Mouse (Mus musculus) 3134 (cell line): ENCODE results near the gene Pqlc2.

Experiments
- DNase-seq: peaks from one replicate; pipeline ENCODE4 v3.0.0-alpha.2; 2011; ENCODE audit warnings: low spot score; ENCODE audit not compliant: insufficient read length; ENCODE audit errors: extremely low read depth

The Pqlc2 gene

DNA sequence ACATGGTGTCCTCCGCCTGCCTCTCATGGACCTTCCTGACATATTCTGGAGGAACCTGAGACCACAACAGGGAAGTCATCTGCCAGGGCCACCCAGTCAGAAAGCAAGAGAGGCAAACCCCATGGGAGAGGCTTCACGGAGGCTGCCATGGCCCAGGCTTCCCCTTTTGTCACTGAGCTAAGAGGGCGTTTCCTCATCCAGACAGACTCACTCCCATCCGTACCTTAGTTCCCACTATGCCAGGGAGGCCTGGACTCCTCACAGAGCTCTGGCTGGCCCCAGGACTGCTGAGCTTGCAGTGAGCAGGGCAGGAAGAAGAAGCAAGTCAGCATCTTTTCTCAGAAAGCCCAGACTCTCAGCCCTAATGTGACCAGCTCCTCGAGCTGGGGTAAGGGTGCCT is 2.6 kb downstream of the Pqlc2 start:
- DNase-seq: no peak

DNA sequence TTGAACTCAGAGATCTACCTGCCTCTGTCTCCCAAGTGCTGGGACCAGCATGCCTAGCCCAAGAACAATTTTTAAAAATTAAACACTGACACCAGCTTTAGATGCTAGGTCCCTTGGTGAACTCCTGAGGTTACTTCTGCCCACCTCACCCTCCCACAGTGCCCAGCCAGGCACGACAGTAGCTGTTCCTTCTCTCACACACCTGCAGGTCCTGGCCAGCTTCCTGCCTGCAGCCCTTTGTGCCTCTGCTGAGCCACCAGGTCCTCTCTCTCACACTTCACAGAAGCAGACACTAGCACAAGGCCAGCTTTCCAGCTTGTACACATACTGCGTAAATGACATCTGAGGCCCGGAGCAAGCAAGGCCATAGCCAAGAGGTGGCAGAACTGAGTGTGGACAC is 5.0 kb downstream of the Pqlc2 start:
- no peak for DNase-seq

DNA sequence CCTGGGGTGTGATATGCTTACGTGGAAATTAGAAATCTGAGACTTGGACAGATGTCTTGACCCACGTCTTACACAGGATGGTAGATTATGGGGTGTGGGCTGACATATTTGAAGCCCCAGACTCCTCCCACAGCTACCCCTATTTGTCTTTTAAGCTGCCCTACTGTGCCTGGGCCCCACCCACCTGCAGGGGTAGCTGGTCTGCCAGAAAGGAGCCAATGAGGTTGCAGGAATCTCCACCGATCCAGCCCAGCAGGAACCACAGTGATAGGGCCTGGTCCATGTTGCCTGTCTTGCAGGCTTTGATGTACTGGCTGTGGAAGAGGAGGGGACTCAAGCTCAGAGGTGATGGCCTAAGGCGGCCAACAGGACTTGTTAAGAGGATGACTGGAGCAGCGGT is 8.3 kb downstream of the Pqlc2 start:
- DNase-seq: no peak

- DNase-seq: no peak
These were observed 8.7 kb downstream of the Pqlc2 start for GRCm38 (mm10) chr4:139301780-139302179.

DNA sequence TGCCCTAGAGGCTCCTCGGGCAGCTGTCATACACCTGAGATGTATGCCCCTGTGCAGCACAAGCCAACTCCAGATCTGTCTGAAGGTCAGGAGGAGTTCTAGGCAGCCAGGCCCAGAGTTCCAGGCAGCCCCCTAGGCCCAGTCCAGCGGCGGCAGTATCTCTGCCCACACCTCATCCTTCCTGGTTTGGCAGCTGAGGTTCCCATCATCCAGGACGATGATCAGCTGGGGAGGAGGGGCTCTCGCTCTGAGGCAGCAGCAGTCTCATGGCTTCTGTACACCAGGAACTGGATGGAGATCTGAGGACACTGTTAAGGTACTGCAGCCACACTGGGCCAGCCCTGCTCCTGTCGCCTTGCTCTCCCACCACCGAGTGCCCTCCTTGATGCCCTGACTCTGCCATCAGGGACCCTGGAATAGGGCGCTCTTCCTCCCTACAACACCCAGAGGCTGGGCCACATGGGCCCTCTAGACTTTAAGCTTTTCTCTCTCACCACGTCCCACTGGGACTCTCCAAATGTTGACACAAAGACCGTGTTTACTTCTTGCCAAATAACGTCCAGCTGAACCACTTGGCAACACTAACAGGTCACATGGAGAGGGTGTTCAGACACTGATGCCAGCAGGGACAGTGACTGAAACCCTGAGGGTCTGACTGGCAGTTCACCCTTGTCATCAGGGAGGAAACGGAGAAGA is 11.7 kb downstream of the Pqlc2 start:
- DNase-seq: peak; percentile 45

- DNase-seq: no peak
These were observed 12.9 kb downstream of the Pqlc2 start for GRCm38 (mm10) chr4:139297566-139297965.

DNA sequence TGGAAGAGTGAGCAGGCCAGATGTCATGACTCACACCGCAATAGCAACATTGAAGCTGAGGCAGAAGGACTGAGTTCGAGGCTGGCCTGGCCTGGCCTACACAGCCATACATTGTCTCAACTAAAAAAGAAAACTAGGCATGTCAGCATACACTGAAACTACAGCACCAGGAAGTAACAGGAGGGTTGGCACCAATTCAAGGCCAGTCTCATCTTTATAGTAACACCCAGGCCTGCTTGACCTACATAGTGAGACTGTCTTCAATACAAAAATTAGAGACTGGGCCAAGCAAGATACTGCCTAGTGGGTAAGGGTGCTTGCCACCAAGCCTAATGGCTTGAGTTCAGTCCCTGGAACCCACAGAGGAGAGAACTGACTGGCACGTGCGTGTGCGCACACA is 18.5 kb downstream of the Pqlc2 start:
- DNase-seq: no peak

GRCm38 (mm10) chr4:139291099-139291498 is 19.4 kb downstream of the Pqlc2 start:
- DNase-seq: no peak

DNA sequence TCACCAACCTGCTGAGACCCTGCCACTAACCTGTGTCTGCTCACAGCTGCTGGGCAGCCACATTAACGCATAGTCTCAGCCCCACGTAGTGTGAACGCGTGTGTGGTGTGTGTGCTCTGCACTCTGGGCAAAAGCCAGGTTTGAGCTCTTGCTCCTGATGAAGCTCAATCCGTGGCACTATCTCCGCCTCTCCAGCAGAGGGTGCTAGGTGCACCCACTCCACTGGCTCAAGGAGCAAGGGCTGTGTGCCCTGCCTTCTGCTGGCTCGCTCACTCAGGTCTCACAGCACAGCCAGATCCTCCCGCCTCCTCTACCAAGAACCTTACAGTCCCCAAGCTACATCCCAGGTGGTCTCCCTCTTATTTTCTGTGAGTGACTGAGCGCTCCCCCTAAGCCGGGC is 21.5 kb downstream of the Pqlc2 start:
- no peak for DNase-seq

- peak; percentile 69 for DNase-seq
These were observed 23.2 kb downstream of the Pqlc2 start for GRCm38 (mm10) chr4:139287122-139287863.

DNA sequence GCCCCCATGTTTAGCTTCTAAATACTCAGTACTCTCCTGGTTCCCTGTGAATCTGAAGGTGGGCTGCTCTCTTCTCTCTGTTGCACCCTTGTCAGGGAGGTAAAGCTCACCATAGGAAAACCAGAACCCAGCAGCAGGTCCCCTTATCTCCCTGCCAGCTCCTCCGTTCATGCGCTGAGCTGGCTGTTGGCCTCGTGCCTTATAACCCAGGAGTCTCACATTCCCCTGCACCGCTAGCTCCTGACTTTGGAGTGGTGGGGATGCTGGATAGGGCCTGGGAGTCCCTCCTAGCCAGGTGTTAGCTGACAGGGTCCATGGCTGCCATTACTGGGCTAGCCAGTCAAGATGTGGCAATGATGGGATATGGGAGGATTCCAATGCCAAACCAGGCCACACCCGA is 24.3 kb downstream of the Pqlc2 start:
- DNase-seq: no peak

GRCm38 (mm10) chr4:139284877-139285276 is 25.6 kb downstream of the Pqlc2 start:
- no peak for DNase-seq

DNA sequence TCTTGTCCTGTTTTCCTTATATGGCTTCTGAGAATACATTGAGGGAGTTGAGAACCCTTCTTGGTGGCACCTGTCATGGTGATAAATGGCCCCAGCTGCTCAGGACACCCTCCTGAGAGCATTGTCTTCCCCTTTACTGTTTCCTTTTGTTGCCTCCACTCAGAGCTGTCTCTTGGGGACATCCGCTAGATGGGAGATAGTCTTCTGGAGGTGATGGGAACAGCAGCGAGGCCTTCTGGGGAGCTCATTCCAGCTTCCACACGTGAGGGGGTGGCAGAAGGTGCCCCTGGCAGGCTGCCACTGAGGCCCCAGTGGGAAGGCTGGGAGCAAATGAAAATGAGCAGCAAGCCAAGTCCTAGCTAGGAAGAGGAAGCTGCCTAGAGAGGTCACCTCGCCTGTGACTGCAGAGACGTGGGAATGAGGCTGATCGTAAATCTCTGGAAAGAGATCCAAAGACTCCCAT is 27.5 kb downstream of the Pqlc2 start:
- no peak for DNase-seq

DNA sequence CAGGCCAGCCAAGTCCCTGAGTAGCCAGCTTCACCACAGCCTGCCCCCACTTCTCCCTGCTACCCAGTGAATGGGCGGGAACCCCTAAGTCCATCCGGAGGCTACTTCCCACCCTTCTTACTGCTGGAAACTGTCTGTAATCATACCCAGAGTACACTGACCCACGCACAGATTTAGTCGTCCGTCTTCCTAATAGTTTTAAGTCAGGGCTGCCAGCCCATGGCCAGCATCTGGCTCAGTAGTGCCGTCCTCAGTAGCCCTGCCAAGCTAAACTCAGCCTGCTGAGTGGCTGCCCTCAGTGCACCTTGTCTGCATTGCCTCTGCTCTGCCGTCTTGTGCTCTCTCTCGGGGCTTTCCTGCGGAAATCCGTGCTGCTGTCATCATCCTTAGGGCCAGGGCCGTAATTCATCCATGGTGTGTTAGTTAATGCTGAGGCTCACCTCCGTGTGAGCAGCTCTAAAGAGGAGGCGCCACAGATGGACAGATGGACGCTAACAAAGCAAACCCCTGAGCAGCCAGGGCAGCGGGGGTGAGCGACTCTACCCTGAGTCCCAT is 28.6 kb downstream of the Pqlc2 start:
- DNase-seq: no peak

GRCm38 (mm10) chr4:139280530-139280929 is 30.0 kb downstream of the Pqlc2 start:
- no peak for DNase-seq

DNA sequence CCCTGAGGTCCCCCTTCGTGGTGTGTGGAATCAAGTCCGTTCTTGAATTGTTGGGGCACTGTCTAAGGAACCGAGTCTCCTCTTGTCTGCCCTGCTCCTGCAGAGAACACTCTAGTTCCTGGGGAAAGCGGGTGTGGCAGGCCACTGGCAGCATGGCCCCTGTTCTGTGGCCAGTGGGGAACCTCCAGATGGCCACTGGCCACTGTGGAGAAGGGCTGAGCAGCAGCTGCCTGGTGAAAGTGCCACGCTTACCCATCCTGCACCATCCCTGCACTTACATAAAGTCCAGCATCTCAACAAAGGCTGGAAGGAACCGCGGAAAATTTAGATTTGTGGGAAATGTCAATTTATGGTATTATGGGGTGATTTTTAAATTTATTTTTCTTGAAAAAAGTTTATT is 34.1 kb downstream of the Pqlc2 start:
- DNase-seq: no peak

DNA sequence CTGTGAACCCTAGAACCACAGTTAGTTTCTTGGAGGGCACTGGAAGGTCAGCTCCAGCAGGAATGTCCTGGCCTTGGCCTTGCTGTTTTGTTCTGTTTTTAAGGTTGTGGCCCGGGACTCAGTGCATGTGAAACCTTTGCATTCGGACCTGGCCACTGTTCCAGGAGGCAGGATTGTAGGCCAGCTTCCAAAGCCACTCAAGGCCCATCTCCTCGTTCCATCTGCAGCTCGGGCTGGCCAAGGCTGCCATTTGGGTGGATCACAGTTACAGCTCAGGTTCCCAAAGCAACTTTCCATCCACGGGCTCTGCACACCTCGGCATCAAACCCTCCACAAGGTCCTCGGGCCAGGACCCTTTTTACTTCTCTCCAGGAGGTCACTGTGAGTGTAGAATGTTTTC is 35.9 kb downstream of the Pqlc2 start:
- DNase-seq: no peak

DNA sequence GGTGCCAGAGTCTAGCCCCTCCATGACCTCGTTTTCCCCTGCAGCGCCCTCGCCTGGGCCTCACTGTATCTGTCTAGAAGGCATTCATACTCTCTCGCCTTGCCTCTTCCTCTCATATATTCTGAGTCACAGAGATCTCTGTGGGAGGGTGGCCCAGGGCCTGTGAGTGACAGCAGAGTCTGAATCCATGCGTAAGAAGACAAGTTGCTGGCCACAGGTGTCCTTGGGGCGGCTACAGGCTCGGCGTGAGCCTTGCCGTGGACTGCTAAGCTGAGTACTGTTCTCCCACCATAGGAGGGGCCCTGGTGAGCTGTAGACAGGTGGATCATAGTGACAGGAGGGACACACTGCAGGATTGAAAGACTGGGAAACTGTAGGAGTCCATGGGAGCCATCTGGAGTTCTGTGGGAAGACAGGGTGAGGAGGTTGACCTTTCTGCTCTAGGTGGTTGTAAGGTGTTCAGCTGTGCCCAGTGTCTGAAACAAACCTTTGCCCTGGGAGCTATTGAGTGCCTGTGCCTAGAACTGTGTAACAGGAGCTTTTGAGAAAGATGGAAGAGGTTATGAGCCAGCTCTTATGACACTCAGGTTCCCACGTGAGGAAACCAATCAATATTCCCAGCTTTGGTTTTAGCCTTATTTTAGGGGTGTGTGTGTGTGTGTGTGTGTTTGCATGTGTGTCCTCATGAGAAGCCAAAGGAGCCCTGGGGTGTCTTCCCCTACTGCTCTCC is 37.4 kb downstream of the Pqlc2 start:
- no peak for DNase-seq

- DNase-seq: no peak
These were observed 38.9 kb downstream of the Pqlc2 start for GRCm38 (mm10) chr4:139271562-139271961.

DNA sequence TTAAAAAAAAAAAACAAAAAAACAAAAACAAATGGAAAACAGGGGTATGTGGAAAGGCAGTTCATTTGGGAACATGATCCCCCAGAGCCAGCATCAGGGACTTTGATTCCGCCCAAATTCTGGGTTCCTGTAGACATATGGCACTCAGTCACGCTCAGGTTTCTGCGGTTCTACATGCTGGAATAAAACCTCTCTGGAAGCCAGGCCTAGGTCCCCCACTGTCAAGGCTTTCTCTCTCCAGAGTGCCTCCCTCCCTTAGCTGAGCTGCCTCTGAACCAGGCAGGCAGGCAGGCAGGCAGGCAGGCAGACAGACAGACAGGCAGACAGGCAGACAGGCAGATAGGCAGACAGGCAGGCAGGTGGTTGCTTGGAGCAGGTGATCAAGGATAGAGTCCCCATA is 40.3 kb downstream of the Pqlc2 start:
- no peak for DNase-seq

DNA sequence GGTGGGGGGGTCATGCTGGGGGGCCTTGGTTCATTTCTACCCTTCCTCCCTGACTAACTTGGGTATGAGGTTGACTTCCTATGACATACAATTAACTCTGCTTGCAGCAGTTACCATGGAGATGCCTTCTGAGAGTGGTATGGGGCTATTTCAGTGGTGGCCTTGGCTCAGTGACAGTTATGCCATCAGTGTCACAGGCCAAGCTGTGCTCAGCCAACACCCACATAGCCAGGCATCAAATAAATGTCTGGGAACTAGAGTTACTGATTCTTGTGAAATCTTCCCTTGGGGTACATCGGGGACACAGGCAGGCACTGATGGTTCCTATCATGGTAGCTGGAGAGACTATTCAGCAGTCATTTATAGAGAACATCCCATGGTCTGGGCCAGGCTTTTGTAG is 42.3 kb downstream of the Pqlc2 start:
- DNase-seq: no peak
